Mouse (Mus musculus) megakaryocyte-erythroid progenitor cell, adult 5-6 weeks (primary cell): Measurements from ENCODE around the gene 1700012B09Rik. TPM values are rescaled to one million over a fixed set of nuclear protein-coding genes. Genes with fewer than 3 reads are reported as not detected.

ENCODE experiments used
- ATAC-seq: replicated peaks from 2 replicates; pipeline ENCODE4 v1.8.0; 2016; ENCODE audit warnings: mild to moderate bottlenecking, inconsistent platforms; ENCODE audit not compliant: severe bottlenecking, poor library complexity, low FRiP score, low TSS enrichment
- total RNA-seq, 2 experiments: library from RNA; stranded (forward) in 1 of 2; stranded (reverse) in 1 of 2; fragments of 200-1000, 215-1000 nt in 1 of 2; fragments of >200 nt in 1 of 2; fragmentation: Nextera tagmentation in 1 of 2; gene quantifications; 2 replicates each; pipeline ENCODE4 v1.2.3; 2014 to 2017

Gene 1700012B09Rik
- total RNA-seq, 2 experiments from 2014 or later: not detected

DNA sequence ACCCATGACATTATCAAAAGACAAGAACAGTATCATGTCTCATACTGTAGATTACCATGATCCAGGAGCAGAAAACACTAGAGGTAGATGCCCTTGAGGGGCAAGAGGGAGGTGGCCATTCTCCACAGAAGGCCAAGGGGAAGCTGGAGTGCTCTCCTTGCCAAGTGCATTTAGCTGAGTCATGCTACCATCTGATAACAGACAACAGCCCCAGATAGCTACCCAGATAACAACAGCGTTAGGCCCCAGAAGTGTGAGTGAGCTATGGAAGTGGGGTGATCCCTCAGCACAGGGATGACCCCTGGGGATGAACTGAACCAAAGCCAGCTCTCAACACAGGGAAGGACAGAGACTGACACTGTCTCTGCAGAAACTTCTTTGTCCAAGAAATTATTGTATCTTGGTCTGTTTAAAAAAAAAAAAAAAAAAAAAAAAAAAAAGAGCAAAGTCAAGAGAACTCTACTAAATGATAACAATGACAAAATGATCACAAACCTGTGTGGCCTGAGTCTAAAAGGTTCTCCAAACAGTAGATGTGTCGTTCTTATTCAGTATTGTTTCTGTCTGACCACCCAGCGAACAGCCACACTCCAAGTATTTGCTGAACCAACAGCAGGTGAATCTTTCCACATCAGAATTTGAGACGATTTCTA is 31.2 kb downstream of the 1700012B09Rik start:
- ATAC-seq: no peak

DNA sequence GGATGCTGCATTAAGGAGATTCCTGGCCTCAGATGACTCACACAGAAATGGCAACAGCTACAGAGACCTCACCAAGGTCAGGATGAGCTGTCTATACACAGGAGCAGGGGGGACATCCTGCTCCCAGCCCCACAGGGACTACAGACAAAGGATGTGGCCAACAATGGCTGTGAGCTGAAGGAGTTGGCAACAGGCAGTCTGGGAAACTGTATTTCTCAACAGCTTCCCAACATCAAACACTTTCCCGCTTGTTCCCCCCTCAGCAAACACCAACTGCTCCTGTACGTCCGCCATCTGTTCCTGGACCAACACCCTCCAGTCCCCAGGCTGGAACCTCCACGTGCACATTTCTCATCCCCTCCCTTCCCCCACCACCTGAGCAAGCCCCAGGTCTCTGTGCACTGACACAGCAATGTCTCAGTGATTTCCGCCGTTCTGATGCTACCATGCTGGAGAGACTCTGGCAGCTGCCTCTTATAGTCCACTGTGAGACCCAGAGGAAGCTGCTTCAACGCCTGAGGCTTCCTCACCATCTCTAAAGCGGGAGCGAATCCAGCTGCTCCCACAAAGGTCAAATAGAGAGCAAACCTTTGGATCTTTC is 39.8 kb downstream of the 1700012B09Rik start:
- ATAC-seq: no peak

DNA sequence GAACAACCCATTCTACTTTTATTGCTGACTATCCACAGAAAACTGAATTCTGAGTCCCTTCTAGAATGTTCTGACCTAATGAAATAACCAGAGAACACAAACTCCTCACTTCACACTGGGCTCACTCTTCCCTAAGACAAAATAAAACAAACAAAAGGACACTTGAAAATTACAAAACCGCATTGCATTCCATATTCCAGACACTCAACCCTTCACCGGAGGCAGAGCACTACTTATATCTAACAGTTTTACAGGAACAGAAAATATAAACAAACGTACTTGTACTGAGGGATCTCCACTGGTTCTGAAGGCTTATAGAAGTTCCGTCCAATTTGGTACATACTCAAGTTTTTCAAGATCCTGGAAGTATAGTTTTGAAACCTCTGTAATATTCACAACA is 42.5 kb downstream of the 1700012B09Rik start:
- ATAC-seq: no peak

DNA sequence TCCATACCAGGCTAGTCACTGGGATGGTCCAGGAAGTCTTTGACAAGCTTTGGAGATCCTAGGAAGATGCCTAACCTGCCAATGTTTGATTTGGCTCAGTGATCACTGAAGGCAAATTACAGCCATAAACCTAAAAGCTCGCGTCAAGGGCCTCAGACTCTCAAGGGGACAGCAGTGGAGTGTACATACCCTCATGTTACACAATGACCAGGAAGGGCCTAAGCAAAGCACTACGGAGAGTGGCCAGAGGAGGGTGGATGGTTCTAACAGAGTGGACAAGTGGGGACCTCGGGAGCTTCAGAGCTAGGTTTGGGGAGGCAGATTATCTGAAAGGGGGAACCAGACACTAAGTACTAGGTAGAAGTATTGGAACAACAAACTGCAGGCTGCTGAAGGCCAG is 44.2 kb downstream of the 1700012B09Rik start:
- no peak for ATAC-seq

DNA sequence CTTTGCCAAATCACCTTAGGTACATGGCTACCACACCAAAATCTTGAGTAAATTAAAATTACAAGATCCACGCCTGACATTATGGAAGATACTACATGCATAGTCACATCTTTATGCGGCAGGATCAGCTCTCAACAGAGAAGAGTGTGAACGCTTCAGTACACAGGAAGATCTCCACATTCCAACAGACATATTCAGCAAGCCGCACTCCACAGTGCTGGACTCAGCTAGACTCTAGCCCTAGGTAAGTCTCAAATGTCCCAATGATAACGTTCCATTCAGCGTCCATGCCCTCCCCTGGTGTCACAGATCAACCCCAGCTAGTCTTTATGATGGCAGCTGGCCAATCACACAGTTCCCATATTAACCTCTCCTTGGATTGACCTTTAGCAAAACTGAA is 44.8 kb downstream of the 1700012B09Rik start:
- no peak for ATAC-seq

DNA sequence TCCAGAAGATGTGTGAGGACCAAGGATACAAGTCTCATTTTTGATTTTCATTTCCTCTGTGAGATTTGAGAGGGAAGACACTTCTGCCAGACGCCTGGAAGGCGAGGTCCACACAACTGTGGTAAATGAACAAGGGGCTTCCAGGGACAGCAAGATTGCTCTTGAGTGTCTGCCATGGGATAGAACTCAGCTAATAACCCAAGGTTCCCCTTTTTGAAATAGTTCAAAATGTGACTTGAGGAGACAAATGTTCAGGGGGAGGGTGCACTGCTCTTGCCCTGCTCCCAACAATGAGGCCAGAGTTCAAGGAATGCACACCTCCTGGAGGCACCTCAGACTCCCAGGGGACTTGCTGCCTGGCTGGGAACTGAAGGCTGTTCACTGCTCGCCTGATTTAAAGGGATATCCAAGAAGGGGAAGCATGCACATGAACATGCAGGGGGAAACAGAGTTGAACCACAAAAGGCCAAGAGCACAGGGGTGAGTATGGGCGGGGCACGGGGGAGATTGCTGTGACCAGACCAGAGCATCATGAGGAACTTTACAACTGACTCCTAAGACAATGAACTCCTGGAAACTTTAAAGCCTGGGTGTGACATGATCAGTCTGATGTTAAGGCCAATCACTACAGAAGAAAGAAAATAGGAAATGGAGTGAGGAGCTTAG is 45.9 kb downstream of the 1700012B09Rik start:
- ATAC-seq: no peak

DNA sequence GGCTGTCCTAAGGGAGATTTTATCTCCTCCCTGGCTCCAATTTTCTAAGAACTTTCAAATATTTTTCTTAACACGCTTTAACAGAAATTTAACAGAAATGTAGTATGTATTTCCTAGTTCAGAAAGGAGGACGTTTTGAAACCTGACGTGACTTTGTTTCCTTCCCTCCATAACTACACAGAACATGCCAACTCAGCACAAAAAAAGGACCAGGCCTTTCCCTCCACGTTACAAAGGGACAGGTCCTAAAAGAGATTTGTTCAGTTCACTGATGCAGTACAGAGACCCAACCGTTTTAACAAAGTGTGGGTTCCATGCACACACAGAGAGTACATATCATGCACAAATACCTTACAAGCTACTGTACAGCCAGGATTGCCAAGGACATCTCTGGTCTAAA is 49.2 kb downstream of the 1700012B09Rik start:
- no peak for ATAC-seq

DNA sequence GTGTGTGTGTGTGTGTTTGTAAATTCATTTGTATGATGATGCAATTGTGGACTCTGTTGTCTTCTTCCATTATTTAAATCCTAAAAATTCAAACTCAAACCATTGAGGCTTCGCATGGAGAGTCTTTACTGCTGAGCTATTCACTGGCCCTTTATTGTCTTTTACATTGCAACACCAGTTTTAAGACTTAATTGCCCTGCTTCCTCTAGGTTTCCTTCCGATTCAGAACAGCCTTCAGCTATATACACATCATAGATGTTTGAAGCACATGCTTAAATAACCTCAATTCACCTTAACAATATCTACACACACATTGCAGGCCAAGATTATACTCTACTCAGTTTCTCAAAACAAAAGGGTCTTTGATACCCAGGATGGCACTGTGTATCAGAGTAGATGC is 50.4 kb downstream of the 1700012B09Rik start:
- no peak for ATAC-seq

DNA sequence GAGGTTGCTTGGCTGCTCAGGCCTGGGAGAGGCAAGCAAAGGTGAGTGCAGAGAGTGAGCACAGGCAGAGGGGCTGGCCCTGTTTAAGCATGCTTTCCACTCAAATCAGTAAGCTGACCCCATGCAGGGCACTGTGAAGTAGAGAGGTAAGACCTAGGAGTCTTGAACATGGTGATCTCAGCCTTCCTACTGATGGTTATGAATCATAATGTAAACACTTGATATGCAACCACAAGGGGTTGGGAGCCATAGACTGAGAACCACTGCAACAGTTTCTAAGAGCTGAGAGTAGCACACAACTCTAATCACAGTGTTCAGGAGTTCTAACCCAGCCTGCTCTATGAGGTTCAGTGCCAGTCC is 52.5 kb downstream of the 1700012B09Rik start:
- no peak; the same call in 1 of the 2 replicates for ATAC-seq

DNA sequence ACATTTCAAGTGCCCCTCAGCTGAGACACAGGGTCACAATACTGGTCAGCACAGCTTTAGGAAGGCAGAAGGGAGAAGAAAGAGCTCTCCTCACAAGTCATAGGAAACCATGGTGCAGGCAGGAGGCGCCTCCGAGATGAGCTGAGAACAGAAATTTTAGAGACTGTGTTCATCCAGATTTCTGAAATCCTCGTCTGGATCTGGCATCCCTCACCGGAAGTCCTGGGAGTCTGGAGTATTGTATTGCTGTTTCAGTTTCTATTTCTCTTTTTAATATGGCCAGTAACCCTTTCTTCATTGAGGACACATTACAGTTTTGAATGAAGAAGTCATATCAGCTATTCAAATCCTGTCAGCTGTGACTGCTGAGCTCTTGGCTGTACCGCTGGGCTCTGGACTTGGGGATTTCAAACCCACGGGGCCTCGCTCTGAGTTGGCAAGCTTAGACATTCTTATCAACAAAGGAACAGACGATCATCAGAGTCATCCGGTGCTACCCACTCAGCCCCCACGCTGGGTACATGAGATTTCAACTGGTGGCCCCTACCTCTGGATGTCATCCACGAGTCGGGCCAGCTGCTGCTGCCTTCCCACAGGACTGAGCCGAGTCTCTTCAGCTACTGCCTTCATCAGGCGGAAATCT is 53.0 kb downstream of the 1700012B09Rik start:
- peak; percentile 83 for ATAC-seq

DNA sequence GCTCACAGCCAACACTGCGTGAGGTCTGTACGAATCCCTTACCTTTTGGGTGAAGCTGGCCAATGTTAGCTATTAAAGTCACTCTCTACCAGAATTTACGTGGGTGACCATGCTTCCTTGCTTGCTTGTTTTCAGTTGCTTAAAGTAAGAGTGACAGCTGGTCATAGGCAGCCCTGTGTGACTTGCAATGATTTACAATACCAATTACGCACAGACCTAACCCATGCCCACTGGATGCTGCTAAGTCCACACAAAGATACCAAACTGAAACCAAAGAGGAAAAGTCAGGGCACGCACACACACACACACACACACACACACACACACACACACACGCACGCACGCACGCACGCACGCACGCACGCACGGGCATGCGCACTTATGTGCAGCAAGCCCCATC is 55.6 kb downstream of the 1700012B09Rik start:
- no peak for ATAC-seq

DNA sequence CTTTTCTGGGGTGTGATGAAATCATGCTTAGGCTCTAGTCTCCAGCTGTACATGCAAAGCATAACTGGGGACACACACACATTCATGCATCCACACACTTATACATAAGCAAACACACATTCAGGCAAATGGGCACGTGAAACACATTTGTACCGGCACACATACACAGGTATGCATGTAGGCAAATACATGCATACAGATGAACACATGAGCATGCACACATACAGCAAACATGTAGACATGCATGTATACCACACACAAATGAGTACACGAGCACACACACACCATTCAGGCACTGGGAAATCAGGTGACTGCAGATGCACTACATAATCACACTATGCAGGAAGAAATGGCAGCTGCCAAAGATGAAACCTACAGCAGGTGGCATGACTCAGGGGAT is 59.9 kb downstream of the 1700012B09Rik start:
- ATAC-seq: no peak

Other genes starting within 250 kb of the 1700012B09Rik start
- not detected in 2 replicates for gene Amotl1, start 126.0 kb downstream of the 1700012B09Rik start, total RNA-seq (2014; fragmentation: Nextera tagmentation)
- not detected in 2 replicates for gene Amotl1, start 126.0 kb downstream of the 1700012B09Rik start, total RNA-seq (2017)
- not detected in 2 replicates for gene Piwil4, start 30.3 kb downstream of the 1700012B09Rik start, total RNA-seq (2014; fragmentation: Nextera tagmentation)
- gene Piwil4, start 30.3 kb downstream of the 1700012B09Rik start, total RNA-seq (2017): not detected in 2 replicates
- gene Fut4, start 18.6 kb downstream of the 1700012B09Rik start, total RNA-seq (2014; fragmentation: Nextera tagmentation): 0.48 and 0.72 TPM in 2 replicates
- 0.57 and 1.1 TPM in 2 replicates for gene Fut4, start 18.6 kb downstream of the 1700012B09Rik start, total RNA-seq (2017)
- gene Mre11a, start 13.6 kb upstream of the 1700012B09Rik start, total RNA-seq (2014; fragmentation: Nextera tagmentation): 45.2 and 62.0 TPM in 2 replicates
- 85.7 and 119 TPM in 2 replicates for gene Mre11a, start 13.6 kb upstream of the 1700012B09Rik start, total RNA-seq (2017)
- gene Ankrd49, start 13.8 kb upstream of the 1700012B09Rik start, total RNA-seq (2014; fragmentation: Nextera tagmentation): 45.8 and 47.3 TPM in 2 replicates
- 52.2 and 76.9 TPM in 2 replicates for gene Ankrd49, start 13.8 kb upstream of the 1700012B09Rik start, total RNA-seq (2017)
- gene Gpr83, start 89.2 kb upstream of the 1700012B09Rik start, total RNA-seq (2014; fragmentation: Nextera tagmentation): not detected in 2 replicates
- gene Gpr83, start 89.2 kb upstream of the 1700012B09Rik start, total RNA-seq (2017): not detected in 2 replicates
- 1.9 TPM in 1 of 2 replicates, not detected in the other for gene Izumo1r, start 132.9 kb upstream of the 1700012B09Rik start, total RNA-seq (2014; fragmentation: Nextera tagmentation)
- not detected in 2 replicates for gene Izumo1r, start 132.9 kb upstream of the 1700012B09Rik start, total RNA-seq (2017)